Mouse (Mus musculus): ENCODE results near the gene Poc1b. TPM values are rescaled to one million over a fixed set of nuclear protein-coding genes. Genes with fewer than 3 reads are reported as not detected.
"Not testable (repeated sequence)": the region's sequence is repeated elsewhere in the genome, so short reads cannot be mapped to it uniquely, and the experiment has no call there.

The Poc1b gene
- total RNA-seq, 2 experiments from 2014 or later: 4.9 to 7.2 TPM

DNA sequence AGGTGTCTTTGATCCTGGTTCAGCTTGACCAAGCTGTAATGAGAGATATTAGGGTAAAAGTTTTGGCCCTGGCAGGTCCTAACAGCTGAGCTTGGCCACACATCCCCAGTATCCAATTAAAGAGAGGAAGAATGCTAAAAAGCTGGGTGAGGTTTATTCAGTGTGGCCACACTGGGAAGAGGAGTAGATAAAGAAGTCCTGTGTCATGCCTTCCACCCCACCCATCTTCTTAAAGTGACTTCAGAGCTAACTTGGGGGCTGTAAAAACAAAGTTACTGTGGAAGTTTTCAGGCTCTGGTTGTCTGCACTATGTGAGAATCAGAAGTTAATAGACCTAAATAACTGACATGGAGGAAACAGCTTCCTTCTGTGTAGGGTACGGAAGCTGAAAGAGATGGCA lies 44.7 kb downstream of the Poc1b start:
- intact Hi-C loops (cut with DNase I): no loop called here
- no peak for DNase-seq

DNA sequence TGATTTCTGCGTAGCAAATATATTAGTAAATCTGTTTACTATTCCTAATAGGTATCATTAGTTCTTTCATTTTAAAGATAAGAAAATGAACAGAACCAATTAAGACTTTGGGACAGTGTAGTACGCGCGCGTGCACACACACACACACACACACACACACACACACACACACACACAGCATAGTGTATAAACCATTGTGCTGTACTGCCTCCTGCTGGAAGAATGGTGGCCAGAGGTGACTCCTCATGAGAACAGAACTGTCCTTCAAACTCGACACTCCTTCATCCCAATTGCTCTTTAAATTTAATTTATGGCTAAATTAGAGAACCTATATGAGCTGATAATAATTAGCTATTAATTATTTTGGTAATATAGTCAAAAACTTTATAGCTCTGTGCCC lies 45.2 kb downstream of the Poc1b start:
- DNase-seq: no peak
- intact Hi-C loops (cut with DNase I): loop anchor here (2.0 kb wide), 1 partner anchor 55 kb away; no protein-coding TSS in a partner anchor

DNA sequence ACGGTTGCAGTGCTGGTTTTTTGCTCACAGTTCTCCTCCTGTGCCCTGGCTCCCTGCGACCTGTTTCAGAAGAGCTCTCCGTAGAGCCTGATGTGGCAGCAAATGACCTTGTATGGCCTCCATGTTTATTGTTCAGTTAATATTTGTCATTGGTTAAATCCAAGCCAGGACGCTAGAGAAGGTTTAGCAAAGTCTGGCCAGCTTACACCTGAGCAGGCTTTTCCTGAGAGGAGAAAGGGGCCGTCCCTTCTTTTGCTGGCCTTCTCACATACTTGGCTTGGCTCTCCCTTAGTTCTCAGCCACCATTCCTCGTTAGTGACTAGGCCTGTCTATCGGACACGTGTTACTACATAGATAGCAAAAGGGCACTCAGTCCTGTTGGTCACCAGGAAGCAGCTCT lies 47.8 kb downstream of the Poc1b start:
- DNase-seq: no peak
- intact Hi-C loops (cut with DNase I): no loop called here

DNA sequence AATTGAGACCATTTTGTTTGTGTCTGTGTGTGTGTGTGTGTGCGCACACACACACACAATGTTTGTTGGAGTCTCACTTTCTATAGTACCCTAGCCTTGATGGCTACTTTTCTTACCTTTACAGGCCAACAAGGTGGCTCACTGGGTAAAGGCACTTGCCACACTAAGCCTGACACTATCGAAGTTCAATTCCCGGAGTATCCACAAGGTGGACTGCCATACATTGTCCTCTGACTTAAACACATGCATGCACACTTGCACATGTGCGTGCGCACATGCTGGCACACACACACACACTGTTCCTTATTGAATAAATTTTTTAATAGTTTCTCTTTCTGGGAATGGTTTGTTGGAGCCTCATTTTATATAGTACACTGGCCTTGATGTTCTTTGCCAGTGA lies 50.0 kb downstream of the Poc1b start:
- DNase-seq: no peak
- intact Hi-C loops (cut with DNase I): no loop called here

DNA sequence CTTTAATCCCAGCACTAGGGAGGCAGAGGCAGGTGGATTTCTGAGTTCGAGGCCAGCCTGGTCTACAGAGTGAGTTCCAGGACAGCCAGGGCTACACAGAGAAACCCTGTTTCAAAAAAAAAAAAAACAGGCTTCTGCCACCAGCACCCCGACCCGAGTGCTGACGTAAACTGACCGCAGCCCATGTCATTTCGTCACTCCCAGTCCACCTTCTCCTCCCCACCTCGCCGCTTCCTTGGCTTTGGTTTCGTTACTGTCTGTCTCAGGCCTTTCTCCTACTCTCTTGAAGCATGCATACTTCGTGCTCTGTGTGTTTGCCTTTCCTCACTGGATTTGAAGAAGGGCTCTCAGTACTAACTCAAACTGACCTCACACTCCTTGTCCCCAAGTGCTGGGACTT lies 50.9 kb downstream of the Poc1b start:
- intact Hi-C loops (cut with DNase I); DNase-seq: not testable (repeated sequence)

DNA sequence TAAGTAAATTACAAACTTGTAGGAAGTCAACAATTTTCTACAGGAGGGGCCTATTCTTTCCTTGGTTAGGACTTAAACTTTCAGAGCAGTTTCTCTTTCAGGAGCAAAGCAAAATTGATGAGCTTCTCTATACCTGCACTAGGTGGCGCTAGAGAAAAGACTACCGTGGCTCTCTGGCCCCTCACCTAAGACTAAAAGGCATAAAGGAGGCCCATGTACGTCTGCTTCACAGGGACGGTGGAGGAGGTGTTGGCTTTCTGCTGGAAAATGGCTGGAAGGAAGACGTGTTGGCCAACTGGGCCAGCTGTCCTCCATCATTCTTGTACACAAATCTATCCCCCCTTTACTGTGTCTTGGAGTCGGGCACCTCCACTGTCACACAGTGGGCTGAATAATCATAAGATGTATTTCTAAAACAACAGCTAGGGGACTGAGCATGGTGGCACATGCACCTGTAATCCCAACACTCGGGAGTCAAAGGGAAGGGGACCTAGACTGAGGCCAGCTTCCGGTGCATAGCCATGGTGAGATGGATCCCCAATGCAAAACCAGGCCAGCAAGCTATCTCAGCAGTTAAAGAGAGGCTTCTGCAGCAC lies 55.2 kb downstream of the Poc1b start:
- intact Hi-C loops (cut with DNase I): loop anchor here (1.0 kb wide), 1 partner anchor 453 kb away; no protein-coding TSS in a partner anchor
- peak; percentile 31 to 36 for DNase-seq

DNA sequence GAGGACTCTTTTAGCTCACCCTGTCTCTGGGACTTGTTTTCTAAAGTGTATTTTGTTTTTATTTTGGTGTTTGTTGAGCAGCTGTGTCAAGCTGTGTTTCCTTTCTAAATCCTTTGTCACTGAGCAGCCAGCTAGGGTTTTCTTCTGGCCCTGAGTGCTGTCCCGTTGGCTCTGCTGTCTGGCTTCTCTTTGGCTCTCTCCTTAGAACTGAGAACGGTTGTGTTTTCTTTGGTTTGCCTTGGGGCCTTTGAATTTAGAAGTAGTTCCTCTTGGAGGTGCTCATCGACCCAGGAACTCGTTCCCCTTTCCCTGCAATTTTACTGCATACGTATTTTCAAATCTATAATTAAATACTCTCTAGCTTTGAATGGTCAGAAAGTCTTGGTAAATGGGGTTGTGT lies 56.2 kb downstream of the Poc1b start:
- intact Hi-C loops (cut with DNase I): no loop called here
- DNase-seq: no peak

DNA sequence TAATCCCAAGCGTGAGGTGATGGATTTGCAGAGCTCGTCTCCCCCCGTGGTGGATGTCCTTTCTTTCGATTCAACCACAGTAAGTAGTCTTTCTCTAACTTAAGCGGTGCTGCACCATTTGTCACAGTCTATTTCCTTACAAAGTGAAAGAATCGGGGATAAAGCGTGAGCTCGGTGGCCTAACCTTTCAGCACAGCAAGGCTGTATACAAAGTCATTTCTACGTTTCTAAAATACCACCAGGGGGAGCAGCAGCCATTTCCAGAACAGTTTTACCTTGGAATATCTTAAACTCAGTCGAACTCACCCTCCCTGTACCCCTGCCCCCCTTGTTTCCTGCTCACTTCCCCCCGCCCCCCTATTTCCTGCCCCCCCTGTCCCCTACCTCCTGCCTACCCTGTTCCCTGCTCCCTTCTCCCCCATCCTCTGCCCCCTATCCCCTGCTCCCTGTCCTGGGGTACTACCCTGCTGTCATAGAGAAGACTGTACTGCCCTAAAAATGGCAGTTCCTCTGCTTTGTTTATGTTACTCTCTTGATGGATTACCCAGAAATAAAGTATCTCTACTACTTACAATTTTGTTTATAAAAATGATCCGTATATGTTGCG lies 58.1 kb downstream of the Poc1b start:
- intact Hi-C loops (cut with DNase I): loop anchor here (1.0 to 2.0 kb wide), 3 partner anchors 248 to 412 kb away; no protein-coding TSS in a partner anchor
- DNase-seq: peak in 1 of 2 experiments; percentile 23

DNA sequence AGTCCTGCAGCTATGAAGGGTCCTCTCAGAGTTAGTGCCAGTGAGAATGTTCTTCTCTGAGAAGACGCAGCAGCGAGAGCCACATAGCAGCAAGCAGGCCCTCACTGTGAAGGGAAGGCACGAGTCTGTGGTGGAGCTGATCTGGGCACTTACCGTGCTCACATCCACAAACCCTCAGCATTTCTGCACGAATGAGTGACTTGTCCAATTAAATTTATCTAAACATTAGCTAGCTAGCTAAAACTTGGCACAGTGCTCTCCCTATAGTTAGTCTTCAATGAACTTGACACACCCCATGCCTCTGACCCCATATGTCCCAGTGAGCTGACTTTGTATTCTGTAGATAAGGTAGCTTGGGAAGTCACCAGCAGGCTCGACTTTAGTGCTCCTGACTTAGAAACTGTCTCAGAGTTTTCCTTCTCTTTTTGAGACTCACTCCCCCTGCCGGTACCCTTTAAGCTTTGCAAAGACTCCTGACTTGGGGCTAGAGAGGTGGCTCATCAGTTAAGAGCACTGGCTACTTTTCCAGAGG lies 59.0 kb downstream of the Poc1b start:
- intact Hi-C loops (cut with DNase I): loop anchor here (1.0 to 2.0 kb wide), 3 partner anchors 247 to 411 kb away; no protein-coding TSS in a partner anchor
- DNase-seq: peak in 1 of 2 experiments; percentile 14

DNA sequence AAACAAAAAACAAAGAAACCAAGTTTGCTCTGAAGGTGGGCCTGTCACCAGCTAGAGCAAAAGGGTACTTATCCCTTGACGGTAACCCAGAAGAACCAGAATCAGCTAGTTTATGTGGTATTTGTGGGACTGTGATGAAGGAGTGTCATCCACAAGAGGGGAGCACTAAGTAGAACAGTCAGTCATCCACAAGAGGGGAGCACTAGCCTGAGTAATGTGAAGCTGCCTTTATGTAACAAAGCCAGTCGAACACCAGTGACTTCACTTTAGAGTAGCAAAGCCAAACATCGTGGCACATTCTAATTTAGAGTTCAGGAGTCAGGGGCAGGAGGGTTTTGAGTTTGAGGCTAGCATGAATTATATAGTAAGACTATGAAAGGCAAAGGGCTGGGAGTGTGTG lies 59.6 kb downstream of the Poc1b start:
- intact Hi-C loops (cut with DNase I): no loop called here
- peak in 1 of 2 experiments; percentile 22 for DNase-seq

DNA sequence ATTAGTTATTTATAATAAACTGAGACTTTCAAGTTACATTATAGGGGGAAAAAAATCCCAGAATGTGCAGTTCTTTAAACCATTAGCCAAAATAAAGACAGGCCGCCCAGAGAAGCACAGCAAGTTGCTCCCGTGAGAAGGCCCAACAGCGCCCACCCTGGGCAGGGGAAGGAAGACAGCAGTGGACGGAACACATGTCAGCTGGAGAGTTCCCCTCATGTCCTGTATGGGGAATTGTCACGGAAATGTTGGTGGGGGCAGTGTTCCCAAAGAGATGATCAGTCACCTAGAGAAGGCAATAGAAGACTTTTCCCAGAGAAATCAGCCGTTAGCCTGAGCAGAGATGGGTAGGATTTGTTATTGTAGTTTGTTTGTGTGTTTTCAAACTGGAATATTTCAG lies 61.6 kb downstream of the Poc1b start:
- DNase-seq: peak; percentile 11 to 32
- intact Hi-C loops (cut with DNase I): loop anchor here (2.0 kb wide), 2 partner anchors 94 to 298 kb away; partner anchors contain the start of gene Dusp6

DNA sequence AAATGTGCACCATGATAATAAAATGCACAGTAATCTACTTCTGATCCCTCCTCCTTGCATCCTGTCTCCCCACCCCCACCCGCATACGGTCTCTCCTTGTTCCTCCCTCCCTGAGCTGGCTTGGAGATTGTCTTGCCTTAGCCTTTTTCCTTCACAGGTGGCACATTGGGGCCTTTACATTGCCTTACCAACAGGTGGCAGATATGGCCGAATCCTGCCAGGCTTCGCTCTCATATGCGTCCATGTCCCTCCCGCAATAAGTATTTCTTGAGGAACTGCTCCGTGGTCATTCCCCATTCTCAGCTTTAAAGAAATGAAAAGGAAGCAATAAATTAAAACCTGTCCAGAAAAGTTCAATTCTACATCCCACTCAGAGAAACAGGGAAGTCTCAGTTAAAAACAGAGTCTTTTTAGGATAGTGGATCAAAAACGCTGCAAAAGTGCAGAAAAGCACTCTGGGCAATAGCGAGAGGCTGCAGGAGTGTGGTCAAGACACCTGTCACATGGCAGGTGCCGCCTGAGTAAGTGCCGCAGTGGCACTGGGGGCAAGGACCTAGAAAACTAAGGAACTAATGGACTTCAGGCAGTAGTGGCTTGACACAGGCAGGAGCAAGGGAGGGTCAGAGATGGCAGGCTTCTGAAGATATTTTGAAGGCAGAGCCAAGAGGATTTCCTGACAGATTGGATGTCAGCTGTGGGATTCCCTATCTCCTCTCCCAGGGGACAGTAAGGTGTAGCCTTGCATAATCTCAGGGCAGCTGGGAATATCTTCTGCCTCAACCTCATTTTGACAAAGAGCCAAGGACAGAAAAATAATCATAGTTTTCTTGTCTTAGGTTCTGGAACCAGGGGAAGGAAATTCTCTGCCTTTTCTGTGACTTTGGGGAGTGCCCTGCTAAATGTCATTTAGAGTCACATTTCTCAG lies 62.3 kb downstream of the Poc1b start:
- peak; percentile 28 to 72 for DNase-seq
- intact Hi-C loops (cut with DNase I): loop anchor here (2.0 kb wide), 2 partner anchors 94 to 298 kb away; partner anchors contain the start of gene Dusp6

DNA sequence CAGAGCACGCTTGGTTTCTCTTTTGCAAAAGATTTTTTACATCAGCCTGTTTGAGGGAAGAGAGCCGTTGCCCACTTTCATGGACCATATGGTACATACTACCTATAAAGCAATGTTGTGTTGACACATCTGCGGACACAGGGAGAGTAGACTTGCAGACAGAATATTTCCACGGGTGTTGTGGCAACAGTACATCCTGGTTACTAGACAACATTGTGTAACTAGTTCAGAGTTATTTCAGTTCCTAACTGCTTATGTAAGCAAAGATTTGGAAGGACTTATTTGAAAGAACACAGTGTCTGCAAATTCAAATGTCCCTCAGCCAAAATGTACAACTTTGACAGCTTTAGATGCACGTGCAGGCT lies 62.9 kb downstream of the Poc1b start:
- DNase-seq: peak in 1 of 2 experiments; percentile 39
- intact Hi-C loops (cut with DNase I): loop anchor here (2.0 to 5.0 kb wide), 3 partner anchors 93 to 297 kb away; partner anchors contain the start of gene Dusp6

DNA sequence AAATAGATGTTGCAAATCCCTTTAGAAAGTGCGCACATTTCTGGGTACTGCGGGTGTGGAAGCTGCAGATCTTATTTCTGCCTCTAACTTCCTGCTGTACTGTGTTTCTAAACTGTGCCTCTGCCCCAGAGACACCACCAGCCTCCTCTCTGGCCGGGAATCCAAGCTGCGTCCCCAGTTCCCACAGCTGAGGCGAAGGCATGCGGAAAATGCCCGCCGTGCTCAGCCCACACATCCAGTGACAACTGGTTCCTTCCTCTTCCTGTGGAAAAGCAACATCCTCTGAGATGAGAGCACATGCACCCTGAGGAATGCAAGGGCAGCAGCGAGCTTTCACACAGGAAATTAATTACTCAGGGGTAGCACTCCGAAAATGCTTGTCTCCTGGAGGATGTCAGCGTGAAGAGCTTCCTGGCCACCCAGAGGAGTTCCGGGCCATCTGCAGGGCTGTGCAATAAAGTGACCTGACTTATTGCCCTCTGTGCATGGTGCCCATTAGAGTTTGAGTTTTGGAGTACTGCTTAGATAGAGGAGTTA lies 65.2 kb downstream of the Poc1b start:
- intact Hi-C loops (cut with DNase I): loop anchor here (5.0 kb wide), 1 partner anchor 160 kb away; no protein-coding TSS in a partner anchor
- peak; percentile 53 to 59 for DNase-seq

DNA sequence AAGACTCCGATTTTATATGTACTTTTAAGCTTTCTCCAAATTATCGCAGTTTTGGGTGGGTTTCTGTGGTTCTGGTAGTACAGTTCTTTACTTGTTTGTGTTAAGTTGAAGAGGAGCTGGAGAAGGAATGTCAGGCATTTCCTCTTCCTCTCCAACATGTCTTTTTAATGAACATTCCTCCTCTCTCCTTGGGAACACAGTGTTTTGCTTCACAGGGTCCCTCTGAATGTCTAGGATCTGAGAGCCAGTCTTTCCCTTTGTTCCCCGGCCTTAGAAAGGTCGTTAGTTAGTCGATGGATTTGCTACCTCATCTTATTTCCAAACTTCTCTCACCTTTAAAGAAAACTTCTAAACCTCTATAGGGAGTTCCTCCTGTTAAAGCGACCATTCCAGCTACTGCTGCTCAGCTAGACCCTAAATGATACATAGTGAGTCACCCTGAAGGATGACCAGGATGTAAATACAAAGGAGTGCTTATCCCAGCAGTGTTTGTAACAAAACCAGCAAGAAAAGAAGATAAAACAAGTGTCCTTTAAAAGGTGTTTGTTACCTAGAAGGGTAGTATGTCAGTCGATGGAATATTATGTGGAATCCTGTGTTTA lies 66.2 kb downstream of the Poc1b start:
- DNase-seq: no peak
- intact Hi-C loops (cut with DNase I): loop anchor here (5.0 kb wide), 1 partner anchor 159 kb away; no protein-coding TSS in a partner anchor

DNA sequence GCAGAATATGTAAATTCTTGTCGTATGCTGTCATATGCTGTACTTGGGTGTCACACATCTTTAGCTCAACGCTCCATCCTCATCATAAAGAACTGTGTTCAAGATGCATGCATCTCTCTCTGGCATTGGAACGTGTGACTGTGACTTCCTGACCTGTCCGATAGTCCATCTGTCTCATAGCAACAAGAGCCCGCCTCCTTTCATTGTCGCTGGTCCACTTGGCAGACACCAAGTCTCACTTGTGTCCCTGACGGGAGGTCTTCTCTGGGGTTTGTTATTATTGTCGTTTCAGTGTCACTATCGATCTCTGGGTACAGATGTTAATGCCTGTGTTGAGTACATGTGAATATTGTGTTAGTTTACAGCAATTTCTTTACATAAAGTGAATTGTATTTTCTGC lies 70.1 kb downstream of the Poc1b start:
- intact Hi-C loops (cut with DNase I): no loop called here
- no peak for DNase-seq

DNA sequence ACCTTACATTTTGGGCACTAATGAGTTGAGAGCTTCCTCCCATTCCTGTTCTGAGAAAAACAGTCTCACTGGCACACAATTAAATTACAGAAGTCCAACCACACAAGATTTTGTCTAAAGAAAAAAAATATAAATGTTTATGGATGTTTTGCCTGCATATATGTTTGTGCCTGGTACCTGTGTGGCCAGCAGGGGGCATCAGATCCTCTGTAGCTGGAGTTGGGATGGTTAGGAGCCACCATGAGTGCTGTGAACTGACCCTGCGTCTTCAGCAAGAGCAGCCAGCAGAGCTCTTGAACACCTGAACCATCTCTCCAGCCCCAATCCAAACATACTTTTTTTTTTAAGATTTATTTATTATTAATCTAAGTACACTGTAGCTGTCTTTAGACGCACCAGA lies 71.3 kb downstream of the Poc1b start:
- no peak for DNase-seq
- intact Hi-C loops (cut with DNase I): no loop called here

DNA sequence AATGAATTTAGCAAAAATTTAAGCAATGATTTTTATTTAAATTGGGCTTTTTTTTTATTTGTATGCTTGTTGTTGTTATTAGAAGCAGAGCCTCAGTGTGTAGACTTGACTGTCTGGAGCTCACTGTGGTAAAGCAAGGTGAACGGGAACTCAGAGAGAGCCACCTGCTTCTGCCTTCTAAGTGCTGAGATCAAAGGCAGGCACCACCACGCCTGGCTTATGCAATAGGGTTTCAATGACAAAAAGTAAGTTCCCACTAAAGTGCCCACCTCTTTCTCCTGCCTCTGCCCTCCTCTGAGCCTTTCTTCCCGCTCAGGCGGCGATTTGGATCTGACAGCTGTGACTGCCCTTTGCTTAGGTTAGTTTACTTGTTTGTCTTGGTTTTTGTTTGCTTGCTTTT lies 72.3 kb downstream of the Poc1b start:
- intact Hi-C loops (cut with DNase I): no loop called here
- no peak for DNase-seq

DNA sequence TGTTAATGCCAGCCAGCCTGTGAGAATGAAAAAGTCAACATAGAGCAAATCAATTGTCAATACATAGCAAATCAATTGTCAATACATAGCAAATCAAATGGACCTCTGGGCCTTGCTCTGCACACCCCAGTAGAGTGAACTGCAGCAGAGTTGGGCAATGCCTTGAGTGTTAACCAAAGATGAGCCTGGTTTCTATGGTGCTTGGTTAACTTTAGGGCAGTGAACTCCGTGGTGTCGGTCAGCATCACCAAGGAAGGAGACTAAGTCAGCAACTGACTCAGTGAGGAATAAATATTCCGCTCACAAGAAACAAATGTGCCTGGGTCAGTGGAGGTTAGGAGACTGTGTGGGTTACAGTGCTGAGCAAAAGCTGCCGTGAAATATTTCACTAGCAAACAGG lies 72.7 kb downstream of the Poc1b start:
- no peak for DNase-seq
- intact Hi-C loops (cut with DNase I): no loop called here

DNA sequence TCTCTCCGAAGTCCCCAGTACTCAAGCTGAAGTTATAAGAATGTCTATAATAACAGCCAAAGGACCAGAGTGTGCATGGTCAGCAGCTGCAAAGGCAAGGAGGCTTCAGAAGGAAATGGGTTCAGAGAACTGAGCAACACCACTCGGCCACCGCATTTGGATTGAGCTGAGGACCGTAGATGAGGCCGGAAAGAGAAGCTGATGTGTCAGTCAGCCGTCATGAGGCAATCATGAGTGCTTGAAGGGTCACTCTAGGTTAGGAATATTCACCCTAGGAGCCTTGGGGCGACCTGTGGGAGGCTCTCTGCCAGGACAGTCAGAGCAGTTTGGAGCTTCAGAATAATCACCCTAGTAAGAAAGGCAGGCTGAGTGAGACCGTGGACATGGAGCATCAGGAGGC lies 74.7 kb downstream of the Poc1b start:
- no peak for DNase-seq
- intact Hi-C loops (cut with DNase I): no loop called here

All from heart, postnatal 36 days (tissue).